Mouse (Mus musculus) macrophage (primary cell): Measurements from ENCODE around the gene Tas2r105. TPM values are rescaled to one million over a fixed set of nuclear protein-coding genes. Genes with fewer than 3 reads are reported as not detected.

Experiments
- H3K27ac ChIP-seq: fragments of 350-480 bp; formaldehyde crosslinking; 2 replicates; pipeline ENCODE4 v1.9.0; 2021
- H3K36me3 ChIP-seq: fragments of 350-480 bp; formaldehyde crosslinking; 2 replicates; pipeline ENCODE4 v1.9.0; 2021; ENCODE audit errors: inconsistent target
- H3K4me3 ChIP-seq: fragments of 350-480 bp; formaldehyde crosslinking; 2 replicates; pipeline ENCODE4 v1.9.0; 2021; ENCODE audit errors: inconsistent target
- H3K79me2 ChIP-seq: fragments of 350-480 bp; formaldehyde crosslinking; 2 replicates; pipeline ENCODE4 v1.9.0; 2021; ENCODE audit errors: inconsistent target
- WGBS: methylation state at CpG from one replicate; pipeline ENCODE4 v1.1.7; 2026; ENCODE audit warnings: inconsistent platforms; ENCODE audit not compliant: missing documents; 5-methylcytosine and 5-hydroxymethylcytosine counted together
- polyA plus RNA-seq: library from polyadenylated mRNA; stranded (reverse); fragments of 250-400 nt; gene quantifications from 3 replicates; pipeline ENCODE4 v1.2.4, GENCODE M21; 2018; ENCODE audit warnings: inconsistent platforms
- total RNA-seq, 78 experiments: library from RNA; depleted of rRNA; stranded (reverse); fragments of 250-400 nt; gene quantifications; 1 replicate in 9 of 78; 2 replicates in 24 of 78; 3 replicates in 43 of 78; 4 replicates in 2 of 78; pipeline ENCODE4 v1.2.4; 2018; ENCODE audit warnings: inconsistent platforms in 56 of 78

The Tas2r105 gene
- total RNA-seq (2018; cell fraction: chromatin; rRNA removed) = not detected
- not detected for total RNA-seq (2018; cell fraction: cytosol; rRNA removed)
- not detected for total RNA-seq (2018; cell fraction: nucleus; rRNA removed)
- polyA plus RNA-seq = not detected in 3 replicates

DNA sequence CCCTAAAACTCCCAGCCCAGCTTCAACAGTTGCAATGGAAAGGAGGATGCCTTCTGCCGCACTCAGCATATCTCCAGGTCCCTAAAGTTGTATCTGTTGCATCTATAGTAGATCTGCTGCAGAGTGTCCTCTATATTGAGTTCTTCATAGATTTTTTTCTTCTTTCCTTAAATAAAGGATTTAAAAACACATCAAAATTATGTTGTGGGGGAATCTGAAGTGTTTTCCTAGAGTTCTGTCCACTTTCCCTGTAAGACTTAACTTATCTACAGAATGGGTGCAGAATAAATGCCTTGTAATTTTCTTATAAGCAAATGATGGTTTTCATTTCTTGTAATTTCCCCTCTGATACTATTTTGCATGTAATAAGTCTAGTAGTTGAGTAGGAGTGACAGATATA lies at the start of gene Tas2r105:
Gene Tas2r105 (minus strand): TSS at position 101 of the 400 bp plus-strand sequence.
- Histone ChIP-seq H3K4me3 (no peak within 1 kb of the TSS), H3K36me3 (no peaks in the 10 kb centered on the region), H3K27ac (no peak within 1 kb of the TSS), H3K79me2 (no peaks in the 10 kb centered on the region)
- WGBS = 58% methylated on average over 1 of the region's 1 CpGs

DNA sequence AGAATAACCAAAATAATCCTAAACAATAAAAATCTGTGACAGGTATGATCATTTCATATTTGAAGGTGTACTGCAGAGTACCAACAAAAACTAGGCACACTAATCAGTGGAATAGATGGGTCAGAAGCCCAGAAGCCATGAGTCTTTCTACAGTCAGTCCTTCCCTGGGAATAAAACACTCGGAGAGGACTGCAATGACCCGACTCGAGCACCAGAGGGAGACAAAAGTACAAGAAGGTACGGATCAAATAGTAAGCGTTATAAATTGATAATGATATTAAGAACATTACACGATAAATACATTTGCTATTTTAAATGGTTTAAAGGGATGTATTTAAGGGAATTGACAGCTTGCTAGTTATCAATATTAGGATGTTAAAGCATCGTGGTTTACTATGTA lies 25.5 kb upstream of the Tas2r105 start:
- Histone ChIP-seq H3K36me3 (no peaks in the 10 kb centered on the region), H3K79me2 (no peaks in the 10 kb centered on the region), H3K4me3 (no peak overlapping the region), H3K27ac (no peak overlapping the region)
- WGBS = 48% methylated on average over 7 of the region's 7 CpGs

DNA sequence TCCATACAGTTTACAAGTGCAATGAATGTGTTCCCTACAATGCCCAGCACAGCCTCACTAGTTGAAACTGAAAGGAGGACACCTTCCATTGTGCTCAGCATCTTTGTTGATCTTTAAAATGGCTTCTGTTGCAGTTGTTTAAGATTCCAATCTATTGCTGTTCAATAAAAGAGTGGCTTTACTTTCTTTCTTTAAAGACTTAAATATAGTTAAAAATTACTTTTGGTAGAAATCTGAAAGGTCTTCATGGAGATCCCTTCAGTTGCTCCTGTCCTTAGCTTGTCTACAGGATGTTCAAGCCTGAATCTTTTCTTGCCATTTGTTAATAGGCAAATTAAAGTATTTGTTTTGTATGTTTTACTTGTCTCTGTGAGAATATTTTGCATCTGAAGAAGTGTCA lies 2.7 kb upstream of the Tas2r105 start, which contains the start of gene Tas2r114:
Gene Tas2r114 (minus strand): TSS at position 101 of the 400 bp plus-strand sequence.
- H3K79me2 ChIP-seq = no peaks in the 10 kb centered on the region
- H3K27ac ChIP-seq = no peak within 1 kb of the TSS
- no peaks in the 10 kb centered on the region for H3K36me3 ChIP-seq
- no peak within 1 kb of the TSS for H3K4me3 ChIP-seq

DNA sequence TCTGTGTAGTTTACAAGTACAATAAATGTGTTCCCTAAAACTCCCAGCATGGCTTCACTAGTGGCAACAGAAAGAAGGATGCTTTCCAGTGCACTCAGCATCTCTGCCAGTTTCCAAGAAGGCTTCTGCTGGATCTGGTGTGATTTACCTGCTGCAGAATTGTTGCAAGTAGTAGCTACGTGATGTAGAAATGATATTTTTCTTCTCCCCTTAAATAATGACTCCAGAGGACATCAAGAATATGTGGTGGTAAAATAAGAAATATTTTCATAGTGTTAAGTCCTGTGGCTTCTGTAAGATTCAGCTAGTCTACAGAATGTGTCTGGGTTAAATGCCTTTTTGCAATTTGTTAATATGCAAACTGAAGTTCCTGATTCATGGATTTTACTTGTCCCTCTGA lies 1.7 kb downstream of the Tas2r105 start, which contains the start of gene Tas2r104:
Gene Tas2r104 (minus strand): TSS at position 101 of the 400 bp plus-strand sequence.
- no peaks in the 10 kb centered on the region for H3K36me3 ChIP-seq
- WGBS = 50% methylated on average over 1 of the region's 1 CpGs
- H3K27ac ChIP-seq = no peak within 1 kb of the TSS
- no peak within 1 kb of the TSS for H3K4me3 ChIP-seq
- H3K79me2 ChIP-seq = no peaks in the 10 kb centered on the region

DNA sequence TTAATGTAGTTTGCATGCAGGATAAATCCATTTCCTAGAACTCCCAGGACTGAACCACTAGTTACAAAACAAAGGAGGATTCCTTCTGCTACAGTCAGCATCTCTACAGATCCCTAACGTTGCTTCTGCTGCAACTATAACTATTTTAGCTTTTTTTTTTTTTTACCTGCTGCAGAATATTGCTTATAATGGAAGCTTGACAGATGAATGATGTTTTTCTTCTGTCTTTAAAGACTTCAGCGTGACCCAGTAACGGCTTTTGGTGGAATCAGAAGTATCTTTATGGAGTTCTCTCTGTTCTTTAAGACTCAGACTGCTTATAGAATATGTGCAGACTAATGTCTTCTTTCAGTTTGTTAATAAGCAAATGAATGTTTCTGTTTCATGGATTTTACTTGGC lies 8.5 kb downstream of the Tas2r105 start, which contains the start of gene Tas2r106:
Gene Tas2r106 (minus strand): TSS at position 101 of the 400 bp plus-strand sequence.
- H3K36me3 ChIP-seq = no peaks in the 10 kb centered on the region
- no peaks in the 10 kb centered on the region for H3K79me2 ChIP-seq
- no peak within 1 kb of the TSS for H3K27ac ChIP-seq
- no peak within 1 kb of the TSS for H3K4me3 ChIP-seq
- WGBS = 74% methylated on average over 3 of the region's 3 CpGs

DNA sequence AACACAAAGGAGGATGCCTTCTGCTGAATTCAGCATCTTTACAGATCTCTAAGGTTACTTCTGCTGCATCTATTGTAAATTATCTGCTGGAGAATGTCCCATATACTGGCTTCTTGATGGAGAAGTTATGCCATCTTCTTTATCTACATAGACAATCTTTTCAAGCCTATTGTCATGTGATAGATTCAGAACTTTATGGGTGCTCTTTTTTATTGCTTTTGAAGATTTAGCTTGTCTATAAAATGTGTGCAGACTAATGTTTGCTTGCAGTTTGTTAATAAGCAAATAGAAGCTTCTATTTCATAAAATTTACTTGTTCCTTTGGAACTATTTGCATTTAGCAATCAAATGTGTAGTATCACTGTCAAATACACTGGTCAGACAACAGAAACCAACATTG lies 27.2 kb downstream of the Tas2r105 start, which contains the start of gene Tas2r107:
Gene Tas2r107 (minus strand): TSS at position 101 of the 400 bp plus-strand sequence.
- Histone ChIP-seq H3K4me3 (no peak within 1 kb of the TSS), H3K79me2 (no peaks in the 10 kb centered on the region), H3K27ac (no peak within 1 kb of the TSS), H3K36me3 (no peaks in the 10 kb centered on the region)

Other genes with a start within 250 kb of the Tas2r105 start
- not detected in 3 replicates for gene 5430401F13Rik, start 201.1 kb downstream of the Tas2r105 start, polyA plus RNA-seq
- gene Gm6619, start 201.1 kb downstream of the Tas2r105 start, polyA plus RNA-seq = not detected in 3 replicates
- not detected in 3 replicates for gene Tas2r130, start 56.6 kb downstream of the Tas2r105 start, polyA plus RNA-seq
- not detected in 3 replicates for gene Tas2r107, start 27.3 kb downstream of the Tas2r105 start, polyA plus RNA-seq
- not detected in 3 replicates for gene Tas2r106, start 8.6 kb downstream of the Tas2r105 start, polyA plus RNA-seq
- not detected in 3 replicates for gene Tas2r104, start 1.8 kb downstream of the Tas2r105 start, polyA plus RNA-seq
- gene Tas2r114, start 2.6 kb upstream of the Tas2r105 start, polyA plus RNA-seq = not detected in 3 replicates